Mouse (Mus musculus) cerebellum, adult 2 months (tissue): ENCODE data around the gene Rab3b. TPM values are rescaled to one million over a fixed set of nuclear protein-coding genes. Genes with fewer than 3 reads are reported as not detected.
"Not testable (repeated sequence)": the region's sequence is repeated elsewhere in the genome, so short reads cannot be mapped to it uniquely, and the experiment has no call there.

Source experiments
- DNase-seq, 2 experiments: peaks; one replicate each; pipeline ENCODE4 v3.0.0; 2021
- H3K27ac ChIP-seq: fragments of 200-500 bp; 2 replicates; pipeline ENCODE4 v1.5.1; 2012; ENCODE audit warnings: low read length, control low read depth, inconsistent platforms; ENCODE audit not compliant: insufficient read depth
- H3K27me3 ChIP-seq: fragments of 200-500 bp; 2 replicates; pipeline ENCODE4 v1.6.1; 2012; ENCODE audit warnings: inconsistent platforms, mild to moderate bottlenecking, low read length, moderate library complexity; ENCODE audit not compliant: control insufficient read depth, insufficient read depth
- H3K4me1 ChIP-seq: fragments of 200-500 bp; 2 replicates; pipeline ENCODE4 v1.6.1; 2011; ENCODE audit warnings: low read length; ENCODE audit not compliant: control insufficient read depth, insufficient read depth
- H3K4me3 ChIP-seq: fragments of 200-500 bp; replicated peaks from 2 replicates; pipeline ENCODE3; 2011; ENCODE audit warnings: mild to moderate bottlenecking, low read depth, low read length, control low read depth; ENCODE audit not compliant: insufficient read depth
- CTCF ChIP-seq: fragments of 200-500 bp; IDR thresholded peaks from 2 replicates; pipeline ENCODE4 v1.5.1; 2011; ENCODE audit warnings: low read depth, mild to moderate bottlenecking, control low read depth, low read length, moderate library complexity, borderline replicate concordance; ENCODE audit not compliant: insufficient read depth
- POLR2A ChIP-seq: fragments of 200-500 bp; IDR thresholded peaks from 2 replicates; pipeline ENCODE4 v1.6.1; 2011; ENCODE audit warnings: low read length, control low read depth, borderline replicate concordance; ENCODE audit not compliant: insufficient read depth
- WGBS: fragments of 180-500 bp; shearing (Covaris S2); methylation state at CpG from one replicate; pipeline ENCODE4 v1.1.7; 2018; 5-methylcytosine and 5-hydroxymethylcytosine counted together
- polyA plus RNA-seq: library from polyadenylated mRNA; depleted of rRNA; stranded (reverse); fragments of >200 nt; gene quantifications from 2 replicates; pipeline ENCODE4 v1.2.3, GENCODE M21; 2012

Gene Rab3b
- polyA plus RNA-seq, 1 experiment: 42.5 TPM

DNA sequence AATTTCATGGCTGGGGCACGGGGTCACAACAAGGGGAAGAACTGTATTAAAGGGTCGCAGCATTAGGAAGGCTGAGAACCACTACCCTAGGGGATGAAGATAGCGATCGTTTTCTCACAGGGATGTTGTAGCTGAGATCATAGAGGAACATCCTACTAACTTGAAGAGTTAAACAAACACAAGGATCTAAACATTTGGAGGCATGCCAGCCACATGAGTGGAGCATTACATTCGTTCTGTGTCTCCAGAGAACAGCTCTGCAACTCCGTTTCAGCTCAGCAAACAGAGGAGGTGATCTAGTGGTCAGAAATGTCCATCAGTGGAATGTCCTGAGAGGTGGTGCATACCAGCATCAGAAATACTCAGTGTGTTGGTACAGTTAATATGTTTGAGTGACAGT is 35.5 kb downstream of the Rab3b start:
- TF ChIP-seq CTCF (no peak), POLR2A (no peak)
- no peak overlapping the region for H3K4me3 ChIP-seq
- no peak for DNase-seq
- H3K27me3 ChIP-seq: no peaks in the 10 kb centered on the region
- no peak overlapping the region for H3K27ac ChIP-seq
- H3K4me1 ChIP-seq: no peaks in the 10 kb centered on the region
- WGBS: 71% methylated on average over 6 of the region's 6 CpGs

DNA sequence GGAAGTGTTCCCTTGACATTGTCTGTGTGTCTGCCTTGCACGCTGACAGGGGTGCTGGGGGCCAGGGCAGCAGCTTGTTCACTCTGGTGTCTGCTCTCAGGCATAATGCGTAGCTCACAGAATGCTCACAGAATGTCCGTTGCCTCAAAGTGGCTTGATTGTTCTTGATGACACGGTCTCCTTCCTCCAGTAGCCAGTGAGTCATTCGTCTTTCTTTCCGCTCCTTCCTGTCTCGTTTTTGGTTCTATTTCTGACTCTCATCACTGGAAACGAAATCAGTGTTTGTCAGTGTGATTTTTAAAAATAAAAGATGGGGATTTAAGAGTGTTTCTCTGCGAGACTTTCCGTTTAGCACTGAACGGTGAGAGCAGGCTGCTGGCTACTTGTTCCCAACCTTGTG is 36.2 kb downstream of the Rab3b start:
- Histone ChIP-seq H3K4me1 (no peaks in the 10 kb centered on the region), H3K27ac (no peak overlapping the region), H3K4me3 (no peak overlapping the region), H3K27me3 (no peaks in the 10 kb centered on the region)
- DNase-seq: no peak
- TF ChIP-seq POLR2A: no peak
- TF ChIP-seq CTCF: no peak
- 63% methylated on average over 11 of the region's 11 CpGs for WGBS

DNA sequence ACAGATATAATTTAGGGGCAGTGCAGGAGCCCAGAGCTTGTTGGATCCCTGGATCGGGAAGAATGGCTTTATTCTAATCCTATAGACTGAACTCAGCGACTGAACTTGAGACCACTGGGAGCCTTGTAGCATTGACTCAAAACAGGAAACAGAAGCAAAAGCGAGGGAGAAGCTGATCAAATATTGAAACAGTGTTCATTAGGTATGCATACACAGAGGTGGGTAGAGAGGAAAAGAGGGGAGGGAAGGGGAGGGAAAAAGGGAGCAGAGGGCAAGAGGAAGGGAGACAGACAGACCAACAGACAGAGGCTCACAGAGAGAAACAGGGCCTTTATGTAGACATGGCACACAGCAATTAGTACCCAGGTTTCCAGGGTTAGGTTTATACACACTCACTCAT is 38.8 kb downstream of the Rab3b start:
- no peak overlapping the region for H3K27ac ChIP-seq
- DNase-seq: no peak
- H3K4me3 ChIP-seq: no peak overlapping the region
- no peak for TF ChIP-seq CTCF
- TF ChIP-seq POLR2A: no peak
- WGBS: 86% methylated on average over 3 of the region's 3 CpGs
- H3K4me1 ChIP-seq: no peaks in the 10 kb centered on the region
- H3K27me3 ChIP-seq: no peaks in the 10 kb centered on the region

DNA sequence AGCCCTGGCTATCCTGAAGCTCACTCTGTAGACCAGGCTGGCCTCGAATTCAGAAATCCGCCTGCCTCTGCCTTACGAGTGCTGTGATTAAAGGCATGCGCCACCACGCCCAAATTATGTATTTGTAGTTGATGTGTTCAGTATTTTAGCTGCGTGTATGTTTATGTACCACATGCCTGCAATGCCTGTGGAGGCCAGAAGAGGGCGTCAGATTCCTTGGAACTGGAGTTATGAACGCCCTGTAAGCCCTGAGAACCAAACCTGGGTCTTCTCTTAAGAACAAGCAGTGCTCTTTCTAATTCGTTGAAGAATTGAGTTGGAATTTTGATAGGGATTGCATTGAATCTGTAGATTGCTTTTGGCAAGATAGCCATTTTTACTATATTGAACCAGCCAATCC is 49.1 kb downstream of the Rab3b start:
- H3K4me3 ChIP-seq, DNase-seq, H3K27me3 ChIP-seq, H3K27ac ChIP-seq, H3K4me1 ChIP-seq: not testable (repeated sequence)
- 85% methylated on average over 9 of the region's 9 CpGs for WGBS
- TF ChIP-seq CTCF: 0 out of 2 replicates have a peak, but pooled peaks have one; percentile 7

GRCm38 (mm10) chr4:108933163-108933562 is 54.3 kb downstream of the Rab3b start:
- TF ChIP-seq POLR2A: no peak
- TF ChIP-seq CTCF: no peak
- Histone ChIP-seq H3K4me3 (no peak overlapping the region), H3K27me3 (no peaks in the 10 kb centered on the region)

GRCm38 (mm10) chr4:108934856-108935255 is 56.0 kb downstream of the Rab3b start:
- TF ChIP-seq POLR2A: no peak
- TF ChIP-seq CTCF: no peak
- no peak for DNase-seq
- H3K4me3 ChIP-seq: no peak overlapping the region
- H3K27me3 ChIP-seq: no peaks in the 10 kb centered on the region
- peaks cover 13% of the 10 kb centered on the region; the same call in 1 of the 2 replicates for H3K4me1 ChIP-seq
- WGBS: 96% methylated on average over 4 of the region's 4 CpGs
- no peak overlapping the region for H3K27ac ChIP-seq

More at GRCm38 (mm10) chr4:108933163-108933562, 54.3 kb downstream of the Rab3b start:
- H3K27ac ChIP-seq: no peak overlapping the region
- H3K4me1 ChIP-seq: peaks cover 8% of the 10 kb centered on the region; the same call in 1 of the 2 replicates
- WGBS: 70% methylated on average over 1 of the region's 1 CpGs
- no peak for DNase-seq

DNA sequence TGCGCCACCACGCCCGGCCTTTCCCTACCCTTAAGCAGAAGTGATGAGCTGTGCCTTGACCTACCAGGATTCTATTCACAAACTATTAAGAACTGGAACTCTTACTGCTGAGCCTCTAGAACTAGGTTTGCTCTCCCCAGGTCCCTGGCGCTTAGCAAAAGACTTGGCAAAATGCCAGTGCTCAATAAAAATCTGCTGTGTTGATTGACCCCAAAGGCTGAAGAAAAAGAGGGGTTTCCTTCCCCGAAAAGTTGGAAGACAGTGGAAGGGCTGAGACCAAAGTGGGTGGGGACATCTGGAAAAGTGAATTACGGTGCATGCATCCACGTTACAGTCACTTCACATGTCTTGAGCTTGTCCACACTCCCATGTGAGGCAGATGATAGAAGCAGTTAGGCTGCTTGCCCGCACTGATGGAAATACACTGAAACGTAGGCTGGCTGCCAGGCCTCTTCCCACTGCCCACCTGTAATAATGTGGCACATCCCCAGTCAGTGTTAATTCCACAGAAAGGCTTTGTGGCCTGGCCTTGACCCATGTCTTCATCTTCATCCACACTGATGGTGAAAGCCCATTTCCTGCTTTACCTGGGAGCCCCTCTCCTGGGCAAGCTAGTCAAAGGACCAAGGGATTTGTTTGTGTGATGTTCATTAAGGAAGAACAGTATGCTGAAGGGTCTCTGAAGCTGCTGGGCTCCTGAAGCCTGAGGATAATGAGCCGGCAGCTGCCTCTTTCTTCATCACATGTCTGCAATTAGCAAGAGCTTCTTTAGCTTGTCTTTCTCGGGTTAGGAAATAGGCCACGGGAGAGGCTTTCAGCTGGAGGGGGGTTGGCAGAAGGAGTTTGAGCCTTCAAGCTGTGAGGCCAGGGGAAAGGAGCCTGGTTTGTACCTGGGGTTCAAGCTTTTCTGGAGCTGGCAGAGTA is 59.2 kb downstream of the Rab3b start:
- H3K4me3 ChIP-seq: no peak overlapping the region
- TF ChIP-seq POLR2A (no peak), CTCF (no peak)
- DNase-seq: peak; percentile 50 to 60
- no peak overlapping the region for H3K27ac ChIP-seq
- 32% methylated on average over 12 of the region's 12 CpGs for WGBS
- peaks cover 24% of the 10 kb centered on the region for H3K4me1 ChIP-seq
- no peaks in the 10 kb centered on the region for H3K27me3 ChIP-seq
